Mouse (Mus musculus) adrenal gland, postnatal 10 days (tissue): ENCODE results near the gene Gm21497. TPM values are rescaled to one million over a fixed set of nuclear protein-coding genes. Genes with fewer than 3 reads are reported as not detected.
"Not testable (repeated sequence)": the region's sequence is repeated elsewhere in the genome, so short reads cannot be mapped to it uniquely, and the experiment has no call there.

Source experiments
- DNase-seq: peaks from one replicate; pipeline ENCODE4 v3.0.0; 2021; ENCODE audit warnings: mixed read lengths
- long read RNA-seq, 2 experiments: library from polyadenylated mRNA; stranded (forward); transcript quantifications; one replicate each; pipeline ENCODE4 v2.0.0; 2021
- total RNA-seq, 2 experiments: library from RNA; stranded (reverse); gene quantifications; 2 replicates each; pipeline ENCODE4 v1.2.3; 2021

Gene Gm21497
- not detected for total RNA-seq
- long read RNA-seq, experiment 1, result 0 reads
- long read RNA-seq, experiment 2, result 0 reads

DNA sequence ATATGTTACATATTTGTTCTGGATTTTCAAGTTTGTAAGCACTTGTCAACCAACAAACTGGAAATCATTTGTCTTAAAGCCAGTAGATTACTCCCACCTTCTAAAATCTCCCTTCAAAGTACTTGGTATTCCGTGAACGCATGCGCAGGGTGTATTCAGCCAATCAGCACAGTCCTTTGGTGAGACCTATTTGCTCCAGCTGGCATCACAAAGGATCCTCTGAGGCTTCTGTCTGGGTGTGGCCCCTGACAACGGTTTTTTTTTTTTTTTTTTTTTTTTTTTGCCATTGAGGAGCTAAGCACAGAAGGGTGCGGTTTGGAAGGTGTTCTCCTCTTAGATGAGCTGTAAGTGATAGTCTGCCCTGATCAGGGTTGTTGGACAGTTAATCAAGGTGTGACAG is at the start of gene Gm21497:
TSS of gene Gm21497 (plus strand) at position 301 of the 400 bp plus-strand sequence.
- DNase-seq, result not testable (repeated sequence)
